Mouse (Mus musculus) E14TG2a.4 (cell line): ENCODE measurements around the gene B4galnt2.

ENCODE experiments used
- CTCF ChIP-seq: conservative IDR thresholded peaks from 2 replicates; pipeline ENCODE4 v1.5.1; 2014; ENCODE audit warnings: low read length
- NANOG ChIP-seq: IDR thresholded peaks from 2 replicates; pipeline ENCODE4 v1.6.1; 2014; ENCODE audit warnings: borderline replicate concordance, low read length, mixed read lengths
- POU5F1 ChIP-seq: IDR thresholded peaks from 2 replicates; pipeline ENCODE4 v1.6.1; 2014; ENCODE audit warnings: low read length, borderline replicate concordance

DNA sequence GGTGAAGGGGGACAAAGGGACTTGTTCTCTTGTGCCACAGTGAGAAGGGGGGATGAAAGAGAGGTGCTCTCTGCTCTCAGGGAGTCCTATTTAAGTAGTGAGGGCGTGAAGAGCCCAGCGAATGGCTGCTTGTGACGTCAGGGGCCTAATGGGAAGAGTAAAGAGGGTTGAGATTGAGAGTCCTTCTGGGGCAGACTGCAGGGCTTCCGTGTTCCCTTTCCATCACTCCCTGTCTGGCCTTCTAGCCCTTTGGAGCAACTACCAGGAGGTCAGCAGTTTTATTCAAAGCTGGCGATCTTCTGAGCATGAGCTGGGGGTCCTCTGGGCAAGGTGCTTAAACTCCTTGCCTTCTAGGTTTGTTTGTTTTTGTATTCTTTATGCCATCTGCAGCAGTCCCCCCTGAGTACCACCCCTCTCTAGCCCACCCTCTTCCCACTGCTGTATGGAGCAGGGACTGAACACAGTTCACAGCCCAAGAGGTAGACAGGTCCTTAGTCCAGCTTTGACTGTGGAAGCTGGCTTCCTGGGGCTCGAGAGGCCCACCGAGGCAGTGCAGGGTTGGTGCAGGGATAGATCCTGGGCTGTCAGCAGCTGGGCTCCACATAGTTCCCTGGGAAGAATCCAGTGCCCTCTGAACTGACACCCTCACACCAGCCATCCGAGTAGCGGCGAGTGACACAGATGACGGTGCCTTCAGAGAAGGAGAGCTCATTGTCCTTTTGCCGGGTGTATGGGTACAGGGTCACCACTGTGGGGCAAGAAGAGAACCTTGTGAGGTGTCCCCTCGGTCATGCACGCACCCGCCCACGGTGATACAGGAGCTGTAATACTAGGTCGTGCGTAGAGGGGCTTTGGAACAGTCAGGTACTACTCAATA, 82.3 kb downstream of the B4galnt2 start:
- TF ChIP-seq CTCF, result no peak
- no peak for TF ChIP-seq NANOG
- TF ChIP-seq POU5F1, result no peak
